Mouse (Mus musculus): Measurements from ENCODE around the gene Nxpe5.

- TF ChIP-seq ZNF384 (IDR thresholded peaks at IDR 0.05; ENCODE audit: low read depth, low read length), result no peak
- TF ChIP-seq HCFC1 (IDR thresholded peaks at IDR 0.05; ENCODE audit: borderline replicate concordance, insufficient read depth, low read length), result no peak
- no peak for TF ChIP-seq ZC3H11A (IDR thresholded peaks at IDR 0.05; ENCODE audit: borderline replicate concordance, low read depth, low read length)
- no peak for TF ChIP-seq CHD2 (IDR thresholded peaks at IDR 0.05; ENCODE audit: low read depth, low read length)
These were observed 30.4 kb downstream of the Nxpe5 start for GRCm38 (mm10) chr5:138256094-138256467.

Measured in ES-E14 (cell line).